Mouse (Mus musculus) thymus, postnatal 4 days (tissue): ENCODE data around the gene Rrp36.

Experiments
- DNase-seq: peaks from one replicate; pipeline ENCODE4 v3.0.0; 2021

Rrp36 gene

GRCm38 (mm10) chr17:46645561-46646321 lies 28.4 kb downstream of the Rrp36 start, which contains the start of the genes Klc4 and Mrpl2:
Gene Klc4, minus strand, starts transcription at chr17:46646022.
Gene Mrpl2, plus strand, starts transcription at chr17:46646229.
- peak; percentile 99 for DNase-seq

DNA sequence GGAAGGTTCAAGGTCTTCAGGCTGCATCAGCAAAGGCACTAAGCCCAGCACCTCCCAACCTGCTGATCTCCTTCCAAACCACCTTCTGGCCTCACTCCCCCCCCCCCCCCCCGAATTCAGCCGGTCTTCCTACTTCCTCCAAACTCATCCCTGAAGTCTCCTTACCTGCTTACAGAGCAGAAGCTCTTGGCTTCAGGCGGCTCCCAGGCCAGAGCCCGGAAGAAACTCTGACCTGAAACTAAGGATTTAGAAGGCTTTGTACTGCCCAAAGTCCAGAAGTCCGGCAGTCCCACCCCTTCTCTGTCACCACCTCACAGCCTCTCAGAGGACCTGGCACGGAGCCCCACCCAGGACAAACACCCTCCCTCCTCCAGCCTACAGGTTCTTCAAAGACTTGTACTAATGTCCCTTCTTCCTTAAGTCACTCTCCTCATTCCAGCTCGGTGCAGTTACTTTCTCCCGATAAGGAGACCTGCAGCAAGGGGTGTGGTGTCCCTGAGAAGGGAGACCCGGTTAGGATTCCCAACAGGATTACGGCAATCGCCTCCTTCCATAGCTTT lies 29.2 kb downstream of the Rrp36 start:
- DNase-seq = no peak

- DNase-seq = no peak
Measured at GRCm38 (mm10) chr17:46644152-46644805, 29.9 kb downstream of the Rrp36 start.

GRCm38 (mm10) chr17:46642060-46642459 lies 32.1 kb downstream of the Rrp36 start:
- DNase-seq = no peak

GRCm38 (mm10) chr17:46639929-46640328 lies 34.2 kb downstream of the Rrp36 start:
- no peak for DNase-seq

- peak; percentile 49 for DNase-seq
Measured at GRCm38 (mm10) chr17:46636831-46637523, 37.2 kb downstream of the Rrp36 start.

DNA sequence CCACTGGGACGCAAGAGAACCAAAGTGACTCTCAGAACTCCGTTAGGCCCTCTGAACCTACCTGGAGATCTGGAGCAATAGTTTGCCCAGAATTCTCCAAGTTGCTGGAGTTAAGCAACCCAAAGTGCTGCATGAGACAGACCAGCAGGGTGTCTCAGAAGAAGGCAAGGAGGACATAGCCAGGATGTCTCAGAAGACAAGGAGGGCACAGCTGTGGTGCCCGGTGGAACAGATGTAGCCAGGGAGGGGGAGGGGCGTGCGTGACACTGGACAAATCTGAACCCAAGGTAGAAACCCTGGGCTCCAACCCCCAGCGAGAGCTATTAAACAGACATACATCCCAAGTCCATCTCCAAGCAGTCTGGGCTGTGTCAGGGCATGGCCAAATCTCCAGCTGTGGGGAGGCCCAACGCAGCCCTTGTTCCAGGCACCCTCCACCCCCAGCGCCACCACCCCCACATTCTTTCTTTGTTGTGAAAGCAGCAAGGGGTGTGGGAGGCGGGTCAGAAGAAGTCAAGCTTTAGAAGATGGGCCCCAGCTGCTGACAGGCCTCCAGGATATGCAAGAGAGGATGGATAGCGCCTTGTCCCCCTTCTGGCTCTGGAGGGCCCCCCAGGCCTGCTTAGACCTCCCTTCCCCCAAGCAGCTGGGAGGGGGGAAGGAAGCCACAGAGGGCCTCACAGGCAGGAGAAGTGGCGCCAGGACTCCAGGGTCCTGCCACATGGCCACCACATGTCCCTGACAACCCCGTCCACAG lies 44.3 kb downstream of the Rrp36 start:
- peak; percentile 79 for DNase-seq

DNA sequence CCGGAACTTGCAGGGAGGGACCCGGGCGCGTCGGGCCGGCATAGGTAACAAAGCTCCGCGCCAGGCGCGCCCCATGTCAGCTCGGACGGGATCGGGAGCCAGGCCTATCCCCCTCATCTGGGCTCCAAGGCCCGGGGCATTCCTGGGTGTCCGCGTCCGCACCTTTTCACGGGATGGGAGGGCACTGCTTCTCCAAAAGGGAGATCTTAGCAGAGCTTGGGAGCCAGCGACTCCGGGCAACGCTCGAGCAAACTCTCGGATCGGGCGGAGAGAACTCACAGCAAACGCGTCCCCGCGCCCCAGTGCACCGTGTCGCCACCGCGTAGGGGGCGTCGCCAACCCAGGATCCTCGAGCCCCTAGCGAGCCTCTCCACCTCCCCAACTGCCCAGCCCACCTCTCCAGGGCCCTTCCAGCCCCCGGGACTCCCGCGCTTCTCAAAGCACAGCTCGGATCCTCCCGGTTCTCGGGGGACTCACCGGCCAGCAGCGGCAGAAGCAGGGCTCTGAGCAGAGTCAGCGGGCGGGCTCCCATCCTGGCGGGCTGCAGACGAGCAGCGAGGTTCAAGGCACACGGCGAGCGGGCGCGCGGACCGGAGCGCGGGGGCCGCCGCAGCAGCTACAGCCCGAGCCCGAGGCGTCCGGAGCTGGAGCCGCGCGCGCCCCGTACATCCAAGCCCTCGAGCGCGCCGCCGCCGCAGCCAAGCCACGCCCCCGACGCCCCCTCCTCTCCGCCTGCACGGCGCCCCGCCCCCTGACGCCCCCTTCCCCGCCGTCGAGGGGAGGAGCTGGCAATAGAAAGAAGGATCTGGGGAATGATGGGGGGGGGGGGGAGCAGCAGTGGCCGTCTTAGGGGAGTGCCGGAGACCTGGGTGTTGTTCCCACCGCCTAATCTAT lies 45.1 kb downstream of the Rrp36 start, which contains the start of gene Ptk7:
Ptk7 (minus strand) TSS at position 714 of the 894 bp plus-strand sequence.
- peak; percentile 93 for DNase-seq

DNA sequence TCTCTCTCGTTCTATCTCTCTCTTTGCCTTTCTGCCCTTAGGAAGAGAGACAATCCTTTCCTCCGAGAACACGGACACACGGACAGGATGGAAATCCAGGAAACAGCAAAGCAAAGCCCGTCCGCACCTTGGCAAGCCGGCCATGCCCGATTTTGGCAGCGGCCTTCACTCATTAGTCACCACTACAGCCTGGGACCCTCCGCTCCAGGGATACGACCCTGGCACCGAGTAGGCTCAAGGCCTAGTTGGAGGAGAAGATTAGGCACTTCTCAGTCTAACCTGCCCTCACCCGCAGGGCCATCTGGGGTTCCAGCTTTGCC lies 45.7 kb downstream of the Rrp36 start:
- DNase-seq = no peak

DNA sequence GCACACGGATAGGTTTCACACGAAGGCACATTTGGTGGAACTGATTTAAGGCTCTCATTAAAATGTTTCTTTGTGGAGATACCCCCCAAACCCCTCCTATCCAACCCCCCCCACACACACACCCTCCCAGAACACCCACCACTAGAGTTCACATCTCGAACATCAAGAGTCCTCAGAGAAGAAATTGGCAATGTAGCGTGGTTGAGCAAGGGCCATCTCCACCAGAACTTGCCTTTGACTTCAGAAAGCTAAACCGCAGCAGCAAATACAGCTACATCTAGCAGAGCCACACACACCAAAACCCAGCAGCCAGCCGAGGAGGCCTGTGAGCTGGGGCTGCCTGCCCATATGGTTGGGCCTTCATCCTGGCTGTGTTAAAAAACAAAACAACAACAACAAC lies 46.7 kb downstream of the Rrp36 start:
- no peak for DNase-seq

GRCm38 (mm10) chr17:46624598-46624997 lies 49.6 kb downstream of the Rrp36 start:
- no peak for DNase-seq

- DNase-seq = no peak
Measured at GRCm38 (mm10) chr17:46623819-46624557, 50.2 kb downstream of the Rrp36 start.

GRCm38 (mm10) chr17:46622269-46622668 lies 51.9 kb downstream of the Rrp36 start:
- DNase-seq = peak; percentile 42

GRCm38 (mm10) chr17:46621324-46621723 lies 52.8 kb downstream of the Rrp36 start:
- DNase-seq = no peak

GRCm38 (mm10) chr17:46619683-46620357 lies 54.3 kb downstream of the Rrp36 start:
- no peak for DNase-seq

GRCm38 (mm10) chr17:46618769-46619682 lies 55.1 kb downstream of the Rrp36 start:
- no peak for DNase-seq

GRCm38 (mm10) chr17:46618394-46618768 lies 55.8 kb downstream of the Rrp36 start:
- no peak for DNase-seq

DNA sequence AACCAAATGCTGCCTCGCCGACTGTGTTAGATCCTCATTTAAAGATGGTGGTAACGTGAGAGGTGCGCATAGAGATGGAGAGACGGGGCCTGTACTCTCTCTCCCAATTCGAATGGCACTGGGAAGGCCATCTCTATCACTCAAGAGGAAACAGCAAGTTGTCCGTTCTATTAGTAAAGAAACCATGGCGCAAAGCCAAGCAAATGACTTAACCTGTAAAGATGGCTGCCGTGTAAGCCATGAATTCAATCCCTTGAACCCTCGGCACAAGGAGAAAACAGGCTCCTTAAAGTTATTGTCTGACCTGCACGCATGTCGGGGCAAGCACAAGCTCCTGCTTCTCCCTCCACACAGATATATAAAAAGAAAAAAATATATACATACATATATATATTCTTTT lies 56.4 kb downstream of the Rrp36 start:
- DNase-seq = no peak
